Mouse (Mus musculus) heart, postnatal 25 days (tissue): ENCODE measurements around the gene Atf6. TPM values are rescaled to one million over a fixed set of nuclear protein-coding genes. Genes with fewer than 3 reads are reported as not detected.

Experiments used
- DNase-seq: peaks from one replicate; pipeline ENCODE4 v3.0.0; 2022; ENCODE audit warnings: low spot score
- intact Hi-C: fragments of 180-260 bp; cut with DNase I; formaldehyde crosslinking; loops from one replicate; pipeline ENCODE4 v1.15.1; 2025
- total RNA-seq, 2 experiments: library from RNA; stranded (reverse); gene quantifications; 2 replicates each; pipeline ENCODE4 v1.2.3; 2021

The Atf6 gene
- total RNA-seq, 2 experiments from 2014 or later, result 56.5 to 58.9 TPM

DNA sequence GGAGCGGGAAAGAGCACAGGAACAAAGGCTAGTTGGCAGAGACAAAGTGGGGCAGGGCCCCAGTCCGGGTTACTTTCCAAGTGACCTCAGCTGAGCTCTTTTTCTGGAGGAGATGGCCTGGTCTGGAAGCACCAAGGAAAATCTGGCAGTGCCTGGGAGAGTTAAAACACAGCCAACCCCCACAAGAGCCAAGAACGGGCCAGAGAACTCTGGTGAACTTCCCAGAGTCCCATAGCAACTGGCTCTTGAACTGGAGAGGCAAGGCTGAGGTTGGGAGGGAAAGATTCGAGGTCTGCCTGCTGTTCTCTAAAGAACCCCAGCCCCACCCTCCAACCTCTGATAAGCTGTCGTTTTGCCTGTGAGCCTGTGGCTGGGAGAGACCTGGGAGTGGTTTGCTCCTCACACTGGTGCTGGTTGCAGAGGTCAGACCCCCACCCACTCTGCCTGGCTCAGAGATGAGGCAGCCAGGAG, 172.7 kb downstream of the Atf6 start:
- intact Hi-C loops, result no loop called here
- DNase-seq, result peak; percentile 77

GRCm38 (mm10) chr1:170691301-170691700, 176.3 kb downstream of the Atf6 start:
- DNase-seq, result no peak
- intact Hi-C loops, result no loop called here

DNA sequence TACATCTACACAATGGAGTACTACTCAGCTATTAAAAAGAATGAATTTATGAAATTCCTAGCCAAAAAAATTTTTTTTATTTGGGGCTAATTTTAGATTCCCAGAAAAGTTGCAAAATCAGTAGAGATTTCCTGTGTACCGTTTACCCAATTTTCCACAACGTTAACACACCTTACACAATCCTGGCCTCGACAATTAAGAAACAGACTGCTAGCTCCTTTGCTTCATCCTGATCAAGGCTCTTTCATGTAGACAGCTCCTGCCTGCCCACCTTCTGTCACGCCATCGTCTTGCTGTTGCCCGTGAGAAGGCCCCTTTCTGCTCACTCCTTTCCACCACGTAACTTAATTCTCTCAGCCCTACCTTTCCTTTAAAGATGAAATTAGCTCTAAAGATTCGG, 177.8 kb downstream of the Atf6 start:
- intact Hi-C loops, result no loop called here

GRCm38 (mm10) chr1:170683863-170684262, 183.7 kb downstream of the Atf6 start:
- intact Hi-C loops, result no loop called here
- DNase-seq, result no peak

More for the DNA sequence above, 177.8 kb downstream of the Atf6 start:
- DNase-seq, result no peak

GRCm38 (mm10) chr1:170679624-170680023, 187.9 kb downstream of the Atf6 start:
- no peak for DNase-seq
- intact Hi-C loops, result no loop called here

- no peak for DNase-seq
- intact Hi-C loops, result no loop called here
Measured at GRCm38 (mm10) chr1:170678861-170679260, 188.7 kb downstream of the Atf6 start.

DNA sequence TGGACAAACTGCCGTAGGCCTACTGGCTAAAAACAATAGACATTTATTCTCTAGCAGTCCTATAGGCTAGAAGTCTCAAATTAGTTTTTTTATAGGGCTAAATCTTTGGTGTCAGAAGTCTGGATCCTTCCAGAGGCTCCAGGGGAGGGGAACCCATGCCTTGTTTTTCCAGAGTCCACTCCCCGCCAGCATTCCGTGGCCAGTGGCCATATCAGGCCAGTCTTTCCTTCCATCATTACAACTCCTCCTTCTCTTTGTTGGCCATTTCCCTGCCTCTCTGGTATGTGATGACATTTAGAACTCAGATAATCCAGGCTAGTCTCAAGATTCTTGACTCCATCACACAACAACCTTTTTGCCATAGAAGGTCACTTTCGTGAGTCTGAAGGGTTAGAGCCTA, 189.9 kb downstream of the Atf6 start:
- DNase-seq, result peak; percentile 40
- intact Hi-C loops, result no loop called here

DNA sequence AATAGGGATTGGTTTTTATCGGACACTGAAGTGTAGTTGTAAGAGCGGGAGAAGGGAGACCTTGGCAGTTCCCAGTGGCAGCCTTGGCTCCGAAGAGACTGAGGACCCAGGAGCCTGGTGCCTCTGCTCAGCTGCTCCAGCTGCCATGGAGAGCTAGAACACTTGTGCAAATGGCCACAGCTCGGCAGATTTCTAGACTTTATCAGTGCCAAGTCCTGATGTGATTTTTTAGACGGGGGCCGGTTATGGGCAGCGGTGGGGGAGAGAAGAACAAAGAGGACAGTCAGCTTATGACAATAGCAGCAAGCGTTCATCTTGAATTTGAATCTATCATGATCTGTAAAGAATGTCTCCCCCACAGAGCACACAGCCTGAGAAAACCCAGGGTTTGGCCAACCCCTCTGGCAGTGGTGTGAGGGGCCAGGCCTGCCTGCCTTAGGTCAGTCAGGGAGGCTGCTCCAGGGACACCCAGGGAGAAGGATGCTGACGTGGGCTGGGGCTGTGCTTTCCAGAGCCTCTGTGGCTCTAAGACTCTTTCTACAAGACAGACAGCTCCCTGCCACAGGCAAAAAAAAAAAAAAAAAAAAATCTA, 193.3 kb downstream of the Atf6 start:
- peak; percentile 55 for DNase-seq

DNA sequence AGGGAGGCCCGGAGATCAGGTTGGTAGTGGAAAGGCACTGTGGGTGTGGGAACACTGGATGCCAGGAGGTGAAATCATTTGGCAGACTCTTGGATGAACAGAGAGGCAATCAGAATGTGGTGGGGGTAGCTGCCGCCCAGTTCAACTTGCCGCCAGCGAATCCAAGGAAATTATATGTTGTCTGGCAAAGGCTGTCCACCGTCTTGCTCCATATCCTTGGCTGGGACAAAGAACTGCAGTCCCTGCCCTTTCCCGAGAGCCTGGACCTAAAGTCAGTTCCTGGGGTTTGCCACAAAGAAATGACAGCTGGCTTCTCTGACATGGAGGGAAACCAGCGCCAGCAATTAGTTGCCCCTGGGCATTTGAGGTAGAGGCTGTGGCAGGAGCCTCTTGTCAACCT, 202.4 kb downstream of the Atf6 start:
- no peak for DNase-seq
- intact Hi-C loops, result no loop called here

More for the DNA sequence above, 193.3 kb downstream of the Atf6 start:
- intact Hi-C loops, result no loop called here

GRCm38 (mm10) chr1:170664620-170665185, 202.9 kb downstream of the Atf6 start:
- intact Hi-C loops, result no loop called here
- DNase-seq, result no peak

GRCm38 (mm10) chr1:170659260-170659659, 208.3 kb downstream of the Atf6 start:
- intact Hi-C loops, result no loop called here

GRCm38 (mm10) chr1:170657643-170658314, 209.8 kb downstream of the Atf6 start:
- intact Hi-C loops, result no loop called here
- no peak for DNase-seq

More at GRCm38 (mm10) chr1:170659260-170659659, 208.3 kb downstream of the Atf6 start:
- no peak for DNase-seq

GRCm38 (mm10) chr1:170657228-170657521, 210.4 kb downstream of the Atf6 start:
- DNase-seq, result no peak
- intact Hi-C loops, result no loop called here

DNA sequence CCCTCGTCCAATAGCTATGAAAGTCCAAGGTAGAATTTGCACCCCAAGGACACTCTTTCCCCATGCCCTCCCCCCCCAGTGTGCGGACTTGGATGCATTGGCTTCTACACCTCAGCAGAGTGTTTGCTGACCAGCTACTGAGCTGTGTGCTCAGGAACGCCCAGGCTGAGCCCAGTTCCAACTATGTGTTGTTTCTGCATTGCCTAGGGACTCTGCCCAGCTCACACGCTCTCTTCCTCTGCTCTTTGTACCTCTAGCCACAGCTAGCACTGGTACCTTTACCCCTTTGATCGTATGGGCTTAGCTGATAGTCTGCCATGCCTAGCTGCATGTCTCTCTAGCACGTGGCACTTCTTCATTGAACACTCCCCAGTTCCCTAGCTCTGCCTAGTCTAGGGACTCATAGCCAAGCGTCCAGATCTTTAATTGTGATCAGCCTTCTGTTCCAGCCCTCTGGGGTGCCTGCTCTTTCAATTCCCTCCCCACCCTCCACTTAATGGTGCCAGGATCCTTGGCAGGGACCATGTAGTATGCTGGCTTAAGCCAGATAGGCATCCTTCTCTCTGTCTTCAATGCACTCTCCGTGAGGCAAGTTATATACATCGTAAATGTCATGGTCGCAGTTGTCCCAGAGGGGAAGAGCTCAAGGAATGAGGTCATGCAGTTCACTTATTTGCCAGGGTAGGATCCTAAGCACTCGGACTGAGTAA, 210.9 kb downstream of the Atf6 start:
- intact Hi-C loops, result no loop called here

GRCm38 (mm10) chr1:170655280-170655917, 212.2 kb downstream of the Atf6 start:
- intact Hi-C loops, result no loop called here
- peak; percentile 41 for DNase-seq

More for the DNA sequence above, 210.9 kb downstream of the Atf6 start:
- DNase-seq, result no peak

Other genes with a start within 250 kb of the Atf6 start
- gene Olfml2b, start 223.2 kb downstream of the Atf6 start, total RNA-seq, result 10 to 100 TPM in 1 of 2 experiments, 1 to 10 TPM in 1; 9.8 to 13.1 TPM
- under 1 TPM; 0.31 to 0.34 TPM for gene Gm26620, start 17.3 kb upstream of the Atf6 start, total RNA-seq
- 1 to 10 TPM; 6.7 to 7.0 TPM for gene Dusp12, start 17.8 kb upstream of the Atf6 start, total RNA-seq
- gene Fcrlb, start 45.2 kb upstream of the Atf6 start, total RNA-seq, result not detected
- under 1 TPM; 0.45 to 0.73 TPM for gene Fcrla, start 59.8 kb upstream of the Atf6 start, total RNA-seq
- 1 to 10 TPM; 6.9 to 7.1 TPM for gene Fcgr2b, start 108.8 kb upstream of the Atf6 start, total RNA-seq
- under 1 TPM; 0.34 to 0.52 TPM for gene Fcgr4, start 151.1 kb upstream of the Atf6 start, total RNA-seq
- gene Fcgr3, start 197.2 kb upstream of the Atf6 start, total RNA-seq, result 10 to 100 TPM; 12.5 to 15.6 TPM
- gene Cfap126, start 246.1 kb upstream of the Atf6 start, total RNA-seq, result 1 to 10 TPM in 1 of 2 experiments, under 1 TPM in 1; 0.34 to 1.1 TPM